Mouse (Mus musculus) heart, embryonic 15.5 days (tissue): Measurements from ENCODE around the gene Gm4353. TPM values are rescaled to one million over a fixed set of nuclear protein-coding genes. Genes with fewer than 3 reads are reported as not detected.

Experiments used
- ATAC-seq: fragments of 200-750 bp; cut with Nextera tagmentation; replicated peaks from 2 replicates; pipeline ENCODE4 v1.8.0; 2017; ENCODE audit warnings: low read depth, moderate TSS enrichment; ENCODE audit not compliant: insufficient number of reproducible peaks, insufficient read depth, low FRiP score
- H3K27ac ChIP-seq: fragments of 300-500 bp; sonication (generic); 2 replicates; pipeline ENCODE4 v1.5.1; 2015; ENCODE audit warnings: mild to moderate bottlenecking, inconsistent platforms
- H3K27me3 ChIP-seq: fragments of 300-500 bp; sonication (generic); 2 replicates; pipeline ENCODE4 v1.6.1; 2015; ENCODE audit warnings: inconsistent platforms
- H3K36me3 ChIP-seq: fragments of 300-500 bp; sonication (generic); 2 replicates; pipeline ENCODE4 v1.6.1; 2015; ENCODE audit warnings: mild to moderate bottlenecking, inconsistent platforms
- H3K4me1 ChIP-seq: fragments of 300-500 bp; sonication (generic); replicated peaks from 2 replicates; pipeline ENCODE4 v1.6.1; 2015; ENCODE audit warnings: inconsistent platforms
- H3K4me2 ChIP-seq: fragments of 300-500 bp; sonication (generic); 2 replicates; pipeline ENCODE4 v1.6.1; 2015; ENCODE audit warnings: inconsistent platforms, mild to moderate bottlenecking, moderate library complexity
- H3K4me3 ChIP-seq: fragments of 300-500 bp; sonication (generic); 2 replicates; pipeline ENCODE4 v1.5.1; 2015; ENCODE audit warnings: mild to moderate bottlenecking, inconsistent platforms
- H3K9ac ChIP-seq: fragments of 300-500 bp; sonication (generic); 2 replicates; pipeline ENCODE4 v1.6.1; 2015; ENCODE audit warnings: mild to moderate bottlenecking, inconsistent platforms
- H3K9me3 ChIP-seq: fragments of 300-500 bp; sonication (generic); replicated peaks from 2 replicates; pipeline ENCODE4 v1.6.1; 2016; ENCODE audit warnings: inconsistent platforms
- WGBS: fragments of 180-500 bp; shearing (Covaris S2); methylation state at CpG from one replicate; pipeline ENCODE4 v1.1.7; 2015; ENCODE audit warnings: mixed read lengths; 5-methylcytosine and 5-hydroxymethylcytosine counted together
- polyA plus RNA-seq: library from polyadenylated mRNA; unstranded; fragments of >200 nt; fragmentation: Nextera tagmentation; extraction: Ambion mirVana; gene quantifications from 2 replicates; pipeline ENCODE4 v1.2.1, GENCODE M21; 2015

Gene Gm4353
- polyA plus RNA-seq, 1 experiment from 2014 or later = 0.48 TPM

DNA sequence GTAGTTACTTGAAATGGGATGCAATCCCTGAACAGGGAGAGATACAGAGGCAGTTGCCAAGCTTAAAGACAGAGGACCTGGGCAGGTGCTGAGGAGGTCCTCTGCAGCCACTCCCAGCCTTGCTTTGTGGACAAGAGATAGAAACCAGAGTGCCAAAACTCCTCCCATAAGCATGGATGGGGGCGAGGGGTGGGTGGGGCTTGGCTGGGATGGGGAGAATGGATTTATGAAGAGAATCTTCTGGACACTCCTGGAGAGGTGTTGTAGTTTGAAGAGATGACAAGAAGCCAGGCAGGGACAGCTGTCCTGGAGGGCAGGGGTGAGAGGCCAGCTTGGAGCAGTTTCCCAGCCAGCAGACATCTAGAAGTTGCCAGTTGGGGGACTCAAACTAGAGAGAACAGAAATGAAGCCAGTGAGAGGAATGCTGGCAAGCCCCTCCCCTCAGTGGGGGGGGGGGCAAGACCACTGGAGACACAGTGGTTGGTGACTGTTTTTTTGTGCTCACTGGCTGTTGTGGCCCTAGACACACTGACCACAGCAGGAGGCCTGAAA is 34.9 kb upstream of the Gm4353 start:
- no peak for ATAC-seq
- Histone ChIP-seq H3K9ac (no peak overlapping the region), H3K27me3 (no peaks in the 10 kb centered on the region), H3K27ac (no peak overlapping the region), H3K9me3 (no peaks in the 10 kb centered on the region), H3K4me1 (0 out of 2 replicates have a peak, but pooled peaks cover 4% of the 10 kb centered on the region), H3K36me3 (peaks cover 2% of the 10 kb centered on the region; the same call in 1 of the 2 replicates), H3K4me2 (no peak overlapping the region), H3K4me3 (no peak overlapping the region)
- WGBS = 73% methylated on average over 1 of the region's 1 CpGs

DNA sequence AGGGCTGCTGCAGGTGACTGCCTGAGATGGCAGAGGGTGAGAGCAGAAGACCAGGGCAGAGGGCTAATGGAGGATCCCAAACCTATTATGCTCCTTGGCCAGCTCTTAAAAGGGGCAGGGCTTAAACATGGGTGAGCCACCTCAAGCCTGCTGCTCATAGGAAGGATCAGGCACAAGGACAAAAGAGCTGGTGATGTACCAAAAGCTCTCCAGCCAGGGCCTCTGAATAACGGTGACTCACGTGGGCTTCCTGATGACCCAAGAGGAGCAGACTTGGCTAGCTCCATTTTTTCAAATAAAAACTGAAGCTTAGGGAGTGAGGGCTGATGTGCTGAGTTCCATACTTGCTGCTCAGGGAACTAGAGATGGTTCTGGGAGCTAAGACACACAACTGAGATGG is 31.6 kb upstream of the Gm4353 start:
- H3K27ac ChIP-seq = no peak overlapping the region
- ATAC-seq = no peak
- WGBS = 75% methylated on average over 2 of the region's 2 CpGs
- no peak overlapping the region for H3K9ac ChIP-seq
- 0 out of 2 replicates have a peak, but pooled peaks cover 4% of the 10 kb centered on the region for H3K4me1 ChIP-seq
- no peak overlapping the region for H3K4me3 ChIP-seq
- no peaks in the 10 kb centered on the region for H3K9me3 ChIP-seq
- no peaks in the 10 kb centered on the region for H3K27me3 ChIP-seq
- H3K4me2 ChIP-seq = no peak overlapping the region
- no peaks in the 10 kb centered on the region for H3K36me3 ChIP-seq

DNA sequence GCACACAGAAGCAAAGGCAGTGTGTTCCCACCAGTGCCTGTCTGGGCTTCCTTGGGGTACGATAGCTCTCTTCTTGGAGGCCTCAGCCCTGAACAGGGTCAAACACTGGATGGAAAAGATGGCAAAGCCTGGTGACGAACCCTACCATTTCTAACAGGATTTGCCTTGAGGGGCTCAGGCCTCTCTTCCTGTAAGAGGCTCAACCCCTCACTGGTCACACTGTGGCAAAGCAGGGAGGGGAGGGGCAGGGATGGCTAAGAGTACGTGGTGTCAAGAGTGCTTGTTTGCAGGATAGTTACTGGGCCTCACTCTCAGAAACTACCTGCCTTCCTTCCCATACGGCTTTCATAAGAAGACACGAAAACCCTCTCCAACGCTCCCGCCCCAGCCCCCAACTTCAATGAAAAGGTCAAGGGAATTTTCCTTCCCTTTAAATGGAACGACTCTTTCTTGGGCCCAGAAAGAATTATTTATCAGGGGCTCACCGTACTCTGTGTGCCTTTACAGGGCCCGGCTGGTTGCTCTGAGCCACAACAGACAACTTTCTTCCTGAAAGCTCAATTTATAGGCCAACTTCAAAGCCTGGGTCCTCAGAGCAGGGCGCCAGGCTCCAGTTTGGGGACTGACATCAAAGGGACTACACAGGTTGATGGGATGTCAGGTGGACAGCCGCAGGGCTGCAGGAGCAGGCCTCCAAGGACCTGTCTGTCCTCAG is 30.9 kb upstream of the Gm4353 start:
- Histone ChIP-seq H3K4me1 (0 out of 2 replicates have a peak, but pooled peaks cover 4% of the 10 kb centered on the region), H3K9me3 (no peaks in the 10 kb centered on the region), H3K4me2 (no peak overlapping the region), H3K36me3 (no peaks in the 10 kb centered on the region), H3K27me3 (no peaks in the 10 kb centered on the region), H3K27ac (no peak overlapping the region), H3K9ac (no peak overlapping the region), H3K4me3 (no peak overlapping the region)
- WGBS = 76% methylated on average over 12 of the region's 12 CpGs
- ATAC-seq = no peak

DNA sequence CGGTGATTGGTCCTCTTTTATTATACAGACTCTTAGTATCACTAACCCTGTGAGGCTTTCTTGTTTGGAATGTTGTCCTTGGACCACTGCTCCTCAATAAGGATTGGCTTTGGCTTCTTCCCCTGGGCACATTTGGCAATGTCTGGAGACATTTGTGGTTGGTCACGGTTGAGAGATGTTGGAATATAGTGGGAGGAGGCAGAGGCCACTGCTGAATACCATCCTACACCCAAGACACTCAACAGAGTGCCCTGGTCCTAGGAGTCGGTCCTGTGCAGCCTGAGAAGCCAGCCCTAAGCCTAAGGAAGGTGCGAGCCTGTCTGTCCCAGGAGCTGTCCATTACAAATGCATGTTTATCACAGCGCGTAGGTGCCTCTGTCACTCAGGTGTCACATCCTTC is 27.1 kb upstream of the Gm4353 start:
- Histone ChIP-seq H3K4me2 (no peak overlapping the region), H3K9ac (no peak overlapping the region), H3K4me3 (no peak overlapping the region), H3K27me3 (no peaks in the 10 kb centered on the region), H3K27ac (no peak overlapping the region), H3K36me3 (0 out of 2 replicates have a peak, but pooled peaks cover under 1% of the 10 kb centered on the region), H3K9me3 (no peaks in the 10 kb centered on the region), H3K4me1 (no peaks in the 10 kb centered on the region)
- no peak for ATAC-seq
- 73% methylated on average over 6 of the region's 6 CpGs for WGBS

DNA sequence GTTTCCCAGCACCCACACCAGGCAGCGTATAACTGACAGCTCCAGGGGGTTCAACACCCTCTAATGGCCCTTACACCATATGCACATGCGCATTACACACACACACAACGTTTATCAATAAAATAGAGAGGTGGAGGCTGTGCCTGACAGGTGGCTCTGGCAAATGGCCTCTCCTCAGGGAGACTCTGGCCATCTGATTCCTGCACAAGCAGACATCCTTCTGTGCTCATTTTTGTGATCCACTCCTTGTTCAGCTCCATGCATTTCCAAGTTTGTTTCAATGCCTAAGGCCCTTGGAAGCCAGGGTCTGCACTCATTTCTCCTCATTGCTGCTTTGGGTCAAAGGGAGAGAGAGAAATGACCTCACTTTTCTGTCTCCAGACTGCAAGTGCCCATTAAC is 26.2 kb upstream of the Gm4353 start:
- Histone ChIP-seq H3K9ac (no peak overlapping the region), H3K36me3 (peaks cover 10% of the 10 kb centered on the region; the same call in 1 of the 2 replicates), H3K27me3 (no peaks in the 10 kb centered on the region), H3K4me1 (no peaks in the 10 kb centered on the region), H3K9me3 (no peaks in the 10 kb centered on the region), H3K4me3 (no peak overlapping the region), H3K4me2 (no peak overlapping the region), H3K27ac (no peak overlapping the region)
- WGBS = 79% methylated on average over 3 of the region's 3 CpGs
- ATAC-seq = no peak

DNA sequence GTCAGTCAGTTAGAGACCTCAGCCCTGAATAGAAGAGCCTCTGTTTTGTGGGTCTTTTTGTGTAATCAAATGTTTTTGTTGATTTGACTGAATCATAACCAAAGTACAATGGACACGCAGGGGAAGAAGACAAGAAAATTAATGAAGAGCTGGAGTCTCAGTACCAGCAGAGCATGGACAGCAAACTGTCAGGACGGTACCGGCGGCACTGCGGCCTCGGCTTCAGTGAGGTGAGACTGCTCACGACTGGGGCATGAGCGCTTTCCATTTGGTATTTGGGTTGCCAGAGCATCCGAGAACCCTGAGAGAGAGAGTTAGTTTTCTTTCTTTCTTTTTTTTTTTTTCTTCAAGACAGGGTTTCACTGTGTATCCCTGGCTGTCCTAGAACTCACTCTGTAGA is 18.7 kb upstream of the Gm4353 start:
- no peak overlapping the region for H3K9ac ChIP-seq
- H3K4me1 ChIP-seq = peaks cover 12% of the 10 kb centered on the region
- no peaks in the 10 kb centered on the region for H3K27me3 ChIP-seq
- ATAC-seq = no peak
- no peak overlapping the region for H3K4me2 ChIP-seq
- 93% methylated on average over 9 of the region's 9 CpGs for WGBS
- H3K4me3 ChIP-seq = no peak overlapping the region
- no peaks in the 10 kb centered on the region for H3K9me3 ChIP-seq
- H3K27ac ChIP-seq = no peak overlapping the region
- peaks cover 39% of the 10 kb centered on the region for H3K36me3 ChIP-seq

DNA sequence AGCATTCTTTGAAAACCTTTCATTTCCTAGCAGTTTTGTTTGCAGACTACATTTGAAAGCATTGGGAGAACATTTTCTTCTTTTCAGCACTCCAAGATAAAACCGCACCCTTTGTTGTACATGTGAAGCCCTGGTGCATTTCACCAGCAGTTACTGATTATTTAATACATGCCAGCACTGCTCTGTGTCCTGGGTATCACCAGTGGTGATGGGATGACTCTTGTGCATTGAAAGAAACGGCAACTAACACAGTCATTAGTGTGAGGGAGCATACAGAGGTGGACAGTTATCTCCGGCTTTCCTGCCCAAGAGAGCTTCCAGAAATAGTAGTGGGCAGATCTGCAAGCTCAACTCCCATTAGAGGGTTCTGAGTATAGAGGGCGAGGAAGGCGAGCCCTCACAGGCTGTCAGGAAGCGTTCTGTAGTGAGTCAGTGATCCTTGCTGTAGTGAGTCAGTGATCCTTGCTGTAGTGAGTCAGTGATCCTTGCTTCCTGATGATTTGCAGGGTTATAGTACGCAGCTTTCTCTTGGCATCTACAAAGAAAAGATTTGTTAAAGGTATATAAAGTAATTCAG is 15.6 kb upstream of the Gm4353 start:
- WGBS = 36% methylated on average over 7 of the region's 7 CpGs
- H3K4me1 ChIP-seq = peaks cover 20% of the 10 kb centered on the region
- H3K9me3 ChIP-seq = no peaks in the 10 kb centered on the region
- H3K36me3 ChIP-seq = peaks cover 23% of the 10 kb centered on the region
- peak overlapping the region; percentile 61 for H3K27ac ChIP-seq
- no peak overlapping the region for H3K4me3 ChIP-seq
- no peaks in the 10 kb centered on the region for H3K27me3 ChIP-seq
- peak overlapping the region; percentile 38; the same call in 1 of the 2 replicates for H3K4me2 ChIP-seq
- H3K9ac ChIP-seq = no peak overlapping the region
- peak; percentile 84; the same call in 1 of the 2 replicates for ATAC-seq

DNA sequence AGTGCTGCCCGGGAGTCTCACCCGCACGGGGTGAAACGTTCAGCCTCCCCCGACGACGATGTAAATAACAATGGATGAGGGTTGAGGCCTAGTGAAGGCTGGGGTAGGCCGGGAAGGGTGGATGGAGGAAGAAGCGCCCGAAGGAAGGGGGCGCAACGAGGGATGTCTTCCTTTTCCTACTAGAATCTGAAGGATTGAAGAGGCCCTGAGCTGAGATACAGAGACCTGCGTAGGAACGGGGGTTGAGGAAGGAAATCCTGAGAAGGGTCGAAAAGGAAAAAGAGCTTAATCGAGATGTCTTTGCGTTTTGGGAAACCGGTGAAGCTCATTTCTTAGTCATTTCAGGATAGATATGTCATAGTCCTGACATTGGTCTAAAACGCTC is 9.0 kb upstream of the Gm4353 start:
- WGBS = under 1% methylated on average over 19 of the region's 19 CpGs
- peak; percentile 77 for ATAC-seq
- H3K9ac ChIP-seq = peak overlapping the region; percentile 84
- H3K4me2 ChIP-seq = peak overlapping the region; percentile 79
- H3K36me3 ChIP-seq = no peaks in the 10 kb centered on the region
- peak overlapping the region; percentile 94 for H3K27ac ChIP-seq
- no peaks in the 10 kb centered on the region for H3K27me3 ChIP-seq
- H3K4me1 ChIP-seq = peaks cover 22% of the 10 kb centered on the region
- no peaks in the 10 kb centered on the region for H3K9me3 ChIP-seq
- peak overlapping the region; percentile 75 for H3K4me3 ChIP-seq

DNA sequence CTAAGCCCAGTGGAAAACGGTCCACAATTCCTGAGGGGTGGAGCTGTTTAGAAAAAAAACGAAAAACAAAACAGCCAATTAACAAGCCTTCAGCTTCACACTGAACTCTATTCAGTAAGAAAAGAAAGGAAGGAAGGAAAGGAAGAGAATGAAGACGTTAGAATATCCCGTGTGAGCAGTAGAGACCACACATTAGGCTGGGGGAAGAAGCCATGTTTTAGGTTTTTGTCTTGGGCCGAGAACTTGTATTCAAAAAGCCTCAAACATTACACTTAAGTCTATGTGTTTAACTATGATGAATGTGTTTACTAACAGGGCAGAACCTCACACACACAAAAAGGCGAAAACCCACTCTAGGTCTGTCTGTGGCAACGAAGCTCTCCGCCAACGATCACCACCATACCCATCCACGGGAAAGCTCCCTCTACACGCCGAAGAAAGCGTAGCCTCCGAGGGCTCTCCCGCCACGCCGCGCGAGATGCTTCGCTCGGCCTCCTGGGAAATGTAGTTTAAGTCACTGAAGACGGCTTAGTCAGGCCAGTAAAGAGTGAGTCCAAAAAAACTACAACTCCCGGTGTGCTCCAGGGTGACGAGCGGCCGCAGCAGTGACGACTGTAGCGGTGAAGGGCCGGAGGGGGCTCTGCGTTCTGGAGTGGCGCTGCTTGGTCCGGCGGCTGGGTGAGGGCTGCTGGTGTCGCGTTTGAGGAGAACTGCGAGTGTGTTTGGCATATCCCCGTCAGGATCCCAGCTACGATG is 8.5 kb upstream of the Gm4353 start:
- Histone ChIP-seq H3K4me2 (peak overlapping the region; percentile 79), H3K27me3 (no peaks in the 10 kb centered on the region), H3K36me3 (no peaks in the 10 kb centered on the region), H3K4me3 (peak overlapping the region; percentile 75), H3K4me1 (peaks cover 22% of the 10 kb centered on the region), H3K9ac (peak overlapping the region; percentile 84), H3K27ac (peak overlapping the region; percentile 94), H3K9me3 (no peaks in the 10 kb centered on the region)
- ATAC-seq = peak; percentile 100
- WGBS = under 1% methylated on average over 38 of the region's 38 CpGs

DNA sequence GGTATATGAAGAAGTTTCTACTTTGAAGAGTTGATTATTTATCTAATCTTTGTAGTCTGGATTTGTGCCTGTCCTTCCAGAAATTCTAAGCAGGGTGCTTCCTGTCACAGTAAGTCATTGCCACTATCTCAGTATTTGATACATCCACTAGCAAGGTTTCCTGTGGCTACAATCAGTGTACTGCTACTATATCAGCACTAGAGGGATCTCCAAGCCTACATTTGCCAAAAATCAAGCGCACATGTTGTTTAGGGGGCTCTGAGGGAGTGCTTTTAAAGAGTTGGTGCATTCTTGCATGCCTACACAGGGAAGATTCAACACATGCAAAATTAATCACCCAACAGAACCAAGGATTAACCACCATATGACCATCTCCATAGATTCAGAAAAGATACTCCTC is 23.7 kb downstream of the Gm4353 start:
- H3K4me2 ChIP-seq = no peak overlapping the region
- H3K9me3 ChIP-seq = no peaks in the 10 kb centered on the region
- no peaks in the 10 kb centered on the region for H3K4me1 ChIP-seq
- no peak overlapping the region for H3K4me3 ChIP-seq
- no peaks in the 10 kb centered on the region for H3K36me3 ChIP-seq
- H3K27ac ChIP-seq = no peak overlapping the region
- 36% methylated on average over 1 of the region's 1 CpGs for WGBS
- H3K27me3 ChIP-seq = no peaks in the 10 kb centered on the region
- H3K9ac ChIP-seq = no peak overlapping the region
- ATAC-seq = no peak

DNA sequence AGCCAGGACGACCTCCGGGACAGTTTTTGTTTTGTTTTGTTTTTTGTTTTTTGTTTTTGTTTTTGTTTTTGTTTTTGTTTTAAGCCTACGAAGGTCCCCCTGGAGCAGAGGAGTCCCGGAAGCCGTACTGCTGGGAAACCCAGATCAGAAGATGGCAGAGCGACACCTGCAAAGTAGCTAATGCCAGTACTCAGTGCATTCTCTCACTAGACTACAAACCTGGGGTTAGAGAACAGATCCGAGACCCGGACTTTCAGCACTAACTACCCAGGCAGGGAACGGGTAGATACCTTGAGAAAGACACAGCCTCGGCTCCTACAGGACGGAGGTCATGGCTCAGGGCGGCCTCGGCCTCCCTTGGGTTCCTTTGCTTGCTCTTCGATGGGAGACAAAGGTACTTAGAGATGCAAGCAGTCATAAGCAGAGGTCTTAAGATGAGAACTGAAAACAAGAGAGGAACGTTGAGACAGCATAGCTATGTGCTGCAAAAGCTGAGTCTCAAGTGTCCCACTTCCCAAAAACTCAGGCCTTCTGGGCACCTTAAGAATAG is 43.9 kb downstream of the Gm4353 start:
- peaks cover 26% of the 10 kb centered on the region for H3K27me3 ChIP-seq
- 0 out of 2 replicates have a peak overlapping the region, but pooled peaks have one; percentile 15 for H3K9ac ChIP-seq
- peak overlapping the region; percentile 99 for H3K4me2 ChIP-seq
- H3K4me3 ChIP-seq = peak overlapping the region; percentile 67
- H3K36me3 ChIP-seq = no peaks in the 10 kb centered on the region
- peaks cover 23% of the 10 kb centered on the region for H3K4me1 ChIP-seq
- H3K9me3 ChIP-seq = no peaks in the 10 kb centered on the region
- H3K27ac ChIP-seq = no peak overlapping the region
- ATAC-seq = no peak
- WGBS = 22% methylated on average over 15 of the region's 15 CpGs
